Mouse (Mus musculus) heart, embryonic 14.5 days (tissue): ENCODE measurements around the gene Tenm2. TPM values are rescaled to one million over a fixed set of nuclear protein-coding genes. Genes with fewer than 3 reads are reported as not detected.

ENCODE experiments used
- ATAC-seq: fragments of 200-750 bp; cut with Nextera tagmentation; 2 replicates; pipeline ENCODE4 v1.8.0; 2017; ENCODE audit warnings: low read depth, moderate TSS enrichment; ENCODE audit not compliant: insufficient number of reproducible peaks, insufficient read depth, low FRiP score
- H3K27ac ChIP-seq, 2 experiments: fragments of 200-500 bp in 1 of 2; fragments of 300-500 bp in 1 of 2; sonication (generic) in 1 of 2; replicated peaks in 1 of 2; 2 replicates each; pipeline ENCODE4 v1.5.1; 2012 to 2014; ENCODE audit warnings: low read depth in 2 of 2, low read length in 2 of 2, control low read depth in 1 of 2, mild to moderate bottlenecking in 1 of 2, mixed read lengths in 1 of 2; ENCODE audit not compliant: control insufficient read depth in 1 of 2, insufficient read depth in 1 of 2
- H3K27me3 ChIP-seq: fragments of 300-500 bp; sonication (generic); 2 replicates; pipeline ENCODE4 v1.6.1; 2014; ENCODE audit warnings: mild to moderate bottlenecking, low read length, control low read depth; ENCODE audit not compliant: control insufficient read depth, insufficient read depth
- H3K36me3 ChIP-seq: fragments of 300-500 bp; sonication (generic); 2 replicates; pipeline ENCODE4 v1.6.1; 2014; ENCODE audit warnings: mild to moderate bottlenecking, control low read depth, low read length, mixed read lengths; ENCODE audit not compliant: control insufficient read depth, insufficient read depth
- H3K4me1 ChIP-seq, 2 experiments: fragments of 200-500 bp in 1 of 2; fragments of 300-500 bp in 1 of 2; sonication (generic) in 1 of 2; 2 replicates each; pipeline ENCODE4 v1.6.1; 2012 to 2014; ENCODE audit warnings: low read length in 2 of 2, control low read depth in 1 of 2, mixed read lengths in 1 of 2; ENCODE audit not compliant: control insufficient read depth in 2 of 2, insufficient read depth in 2 of 2
- H3K4me2 ChIP-seq: fragments of 300-500 bp; sonication (generic); 2 replicates; pipeline ENCODE4 v1.6.1; 2014; ENCODE audit warnings: mild to moderate bottlenecking, low read length
- H3K4me3 ChIP-seq, 2 experiments: fragments of 200-500 bp in 1 of 2; fragments of 300-500 bp in 1 of 2; sonication (generic) in 1 of 2; 2 replicates each; pipeline ENCODE4 v1.5.1; 2012 to 2014; ENCODE audit warnings: low read length in 2 of 2, mild to moderate bottlenecking in 2 of 2, control low read depth in 1 of 2, low read depth in 1 of 2, moderate library complexity in 1 of 2; ENCODE audit not compliant: control insufficient read depth in 1 of 2, insufficient read depth in 1 of 2
- H3K9ac ChIP-seq: fragments of 300-500 bp; sonication (generic); 2 replicates; pipeline ENCODE4 v1.6.1; 2014; ENCODE audit warnings: mild to moderate bottlenecking, low read length
- H3K9me3 ChIP-seq: fragments of 300-500 bp; sonication (generic); 2 replicates; pipeline ENCODE4 v1.6.1; 2016; ENCODE audit warnings: low read length, control low read depth; ENCODE audit not compliant: control insufficient read depth
- WGBS: fragments of 180-500 bp; shearing (Covaris S2); extraction: QIAGEN DNeasy Blood & Tissue Kit; methylation state at CpG from one replicate; pipeline ENCODE4 v1.1.7; 2014; 5-methylcytosine and 5-hydroxymethylcytosine counted together
- polyA plus RNA-seq: library from polyadenylated mRNA; unstranded; fragments of >200 nt; fragmentation: Nextera tagmentation; extraction: Ambion mirVana; gene quantifications from 2 replicates; pipeline ENCODE4 v1.2.1, GENCODE M21; 2014

Gene Tenm2
- polyA plus RNA-seq, 1 experiment from 2014 or later: 0.96 TPM

- ATAC-seq: no peak
- 70% methylated on average over 5 of the region's 5 CpGs for WGBS
- Histone ChIP-seq H3K9ac (no peak overlapping the region), H3K4me2 (no peak overlapping the region), H3K36me3 (no peaks in the 10 kb centered on the region), H3K27ac (no peak overlapping the region), H3K9me3 (no peaks in the 10 kb centered on the region), H3K27me3 (no peaks in the 10 kb centered on the region), H3K4me1 (no peaks in the 10 kb centered on the region), H3K4me3 (no peak overlapping the region)
Observed at GRCm38 (mm10) chr11:37153382-37153781, 82.4 kb downstream of the Tenm2 start.

GRCm38 (mm10) chr11:37150011-37150410 lies 85.8 kb downstream of the Tenm2 start:
- Histone ChIP-seq H3K27ac (no peak overlapping the region), H3K4me1 (no peaks in the 10 kb centered on the region), H3K9me3 (no peaks in the 10 kb centered on the region), H3K4me2 (no peak overlapping the region), H3K27me3 (no peaks in the 10 kb centered on the region), H3K4me3 (no peak overlapping the region), H3K36me3 (no peaks in the 10 kb centered on the region), H3K9ac (no peak overlapping the region)
- 61% methylated on average over 1 of the region's 1 CpGs for WGBS
- ATAC-seq: no peak

- no peaks in the 10 kb centered on the region for H3K27me3 ChIP-seq
- H3K9ac ChIP-seq: no peak overlapping the region
- no peaks in the 10 kb centered on the region for H3K9me3 ChIP-seq
- H3K27ac ChIP-seq: peak overlapping the region; percentile 54 to 68
- H3K36me3 ChIP-seq: no peaks in the 10 kb centered on the region
- H3K4me3 ChIP-seq: no peak overlapping the region
- ATAC-seq: peak; percentile 66
- peaks cover 4 to 22% of the 10 kb centered on the region in 2 experiments; a peak in 3 of 4 replicates for H3K4me1 ChIP-seq
- WGBS: 8% methylated on average over 6 of the region's 6 CpGs
- peak overlapping the region; percentile 39 for H3K4me2 ChIP-seq
Observed at GRCm38 (mm10) chr11:37143996-37144395, 91.8 kb downstream of the Tenm2 start.

- Histone ChIP-seq H3K27me3 (no peaks in the 10 kb centered on the region), H3K9ac (no peak overlapping the region), H3K9me3 (no peaks in the 10 kb centered on the region), H3K4me3 (no peak overlapping the region), H3K36me3 (no peaks in the 10 kb centered on the region), H3K27ac (peak overlapping the region; percentile 54 to 68), H3K4me1 (peaks cover 4 to 22% of the 10 kb centered on the region in 2 experiments; a peak in 3 of 4 replicates), H3K4me2 (peak overlapping the region; percentile 39)
- no peak for ATAC-seq
- 46% methylated on average over 2 of the region's 2 CpGs for WGBS
Observed at GRCm38 (mm10) chr11:37143478-37143877, 92.3 kb downstream of the Tenm2 start.

GRCm38 (mm10) chr11:37128893-37129292 lies 106.9 kb downstream of the Tenm2 start:
- 84% methylated on average over 2 of the region's 2 CpGs for WGBS
- no peak for ATAC-seq
- Histone ChIP-seq H3K4me1 (no peaks in the 10 kb centered on the region), H3K9me3 (no peaks in the 10 kb centered on the region), H3K9ac (no peak overlapping the region), H3K36me3 (no peaks in the 10 kb centered on the region), H3K4me2 (no peak overlapping the region), H3K27ac (no peak overlapping the region), H3K27me3 (no peaks in the 10 kb centered on the region), H3K4me3 (no peak overlapping the region)

GRCm38 (mm10) chr11:37118058-37118457 lies 117.7 kb downstream of the Tenm2 start:
- peak overlapping the region; percentile 52 for H3K4me2 ChIP-seq
- no peak overlapping the region for H3K27ac ChIP-seq
- no peak overlapping the region for H3K4me3 ChIP-seq
- peaks cover 5 to 6% of the 10 kb centered on the region in 2 experiments for H3K4me1 ChIP-seq
- no peaks in the 10 kb centered on the region for H3K9me3 ChIP-seq
- H3K9ac ChIP-seq: no peak overlapping the region
- no peaks in the 10 kb centered on the region for H3K36me3 ChIP-seq
- ATAC-seq: no peak
- no peaks in the 10 kb centered on the region for H3K27me3 ChIP-seq

- Histone ChIP-seq H3K27ac (no peak overlapping the region), H3K4me1 (peaks cover 5 to 6% of the 10 kb centered on the region in 2 experiments), H3K27me3 (no peaks in the 10 kb centered on the region), H3K9ac (no peak overlapping the region), H3K36me3 (no peaks in the 10 kb centered on the region), H3K9me3 (no peaks in the 10 kb centered on the region), H3K4me2 (no peak overlapping the region), H3K4me3 (no peak overlapping the region)
- WGBS: 64% methylated on average over 4 of the region's 4 CpGs
- no peak for ATAC-seq
Observed at GRCm38 (mm10) chr11:37115188-37115587, 120.6 kb downstream of the Tenm2 start.

- WGBS: 66% methylated on average over 2 of the region's 2 CpGs
- H3K4me2 ChIP-seq: no peak overlapping the region
- H3K36me3 ChIP-seq: no peaks in the 10 kb centered on the region
- H3K4me1 ChIP-seq: no peaks in the 10 kb centered on the region
- no peak for ATAC-seq
- no peaks in the 10 kb centered on the region for H3K27me3 ChIP-seq
- H3K9me3 ChIP-seq: no peaks in the 10 kb centered on the region
- no peak overlapping the region for H3K4me3 ChIP-seq
- no peak overlapping the region for H3K9ac ChIP-seq
- no peak overlapping the region for H3K27ac ChIP-seq
Observed at GRCm38 (mm10) chr11:37107069-37107468, 128.7 kb downstream of the Tenm2 start.
